Mouse (Mus musculus): Measurements from ENCODE around the gene Gm11172. TPM values are rescaled to one million over a fixed set of nuclear protein-coding genes. Genes with fewer than 3 reads are reported as not detected.
"Not testable (repeated sequence)": the region's sequence is repeated elsewhere in the genome, so short reads cannot be mapped to it uniquely, and the experiment has no call there.

Gm11172 gene
- total RNA-seq, 2 experiments from 2014 or later, result not detected

DNA sequence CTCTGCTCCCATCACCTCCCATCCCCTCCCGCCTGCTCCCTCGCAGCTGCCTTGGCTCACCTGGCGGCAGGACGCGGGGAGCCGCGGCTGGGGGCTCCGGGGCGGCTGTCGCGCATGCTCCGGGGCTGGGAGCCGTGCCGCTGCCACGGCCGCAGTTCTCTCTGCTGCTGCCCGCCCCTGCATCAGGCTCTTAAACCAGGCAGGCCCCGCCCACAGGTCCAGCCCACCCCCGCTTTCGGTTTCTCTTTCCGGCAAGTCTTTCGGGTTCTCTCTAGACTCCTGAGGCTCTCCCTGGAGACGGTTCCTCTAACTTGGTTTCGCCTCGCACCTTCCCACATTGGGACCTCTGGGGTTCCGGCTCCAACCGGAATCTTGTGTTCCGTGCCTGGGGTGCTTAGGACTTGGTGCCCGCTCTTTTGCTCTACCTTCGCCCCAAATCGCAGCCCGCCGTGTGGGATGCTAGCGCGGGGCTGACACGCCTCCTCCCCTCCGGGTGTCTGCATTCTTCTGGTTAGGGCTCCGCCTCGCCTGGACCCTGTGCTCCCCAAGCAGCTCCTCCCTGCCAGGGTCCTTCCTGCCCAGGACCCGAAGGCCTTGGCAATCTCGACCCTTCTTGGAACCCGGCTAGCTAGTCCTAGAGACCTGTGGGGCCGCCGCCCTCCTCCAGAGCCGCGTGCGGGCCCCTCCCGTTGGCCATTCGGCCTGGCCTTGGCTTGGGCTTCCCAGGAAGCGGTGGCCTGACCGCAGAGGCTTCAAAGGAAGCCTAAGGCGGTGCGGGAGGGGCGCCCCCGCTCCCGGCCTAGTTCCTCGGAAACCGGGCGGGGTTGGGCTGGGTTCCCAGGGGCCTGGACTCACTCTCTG is 27.1 kb upstream of the Gm11172 start, which contains the start of gene Socs1:
Gene Socs1 (minus strand): TSS at position 166 of the 861 bp plus-strand sequence.
- DNase-seq, result peak; percentile 90

- DNase-seq, result peak; percentile 88
Observed at GRCm38 (mm10) chr16:10786288-10786687, 26.4 kb upstream of the Gm11172 start.

GRCm38 (mm10) chr16:10786782-10787547 is 25.8 kb upstream of the Gm11172 start:
- DNase-seq, result peak; percentile 54

DNA sequence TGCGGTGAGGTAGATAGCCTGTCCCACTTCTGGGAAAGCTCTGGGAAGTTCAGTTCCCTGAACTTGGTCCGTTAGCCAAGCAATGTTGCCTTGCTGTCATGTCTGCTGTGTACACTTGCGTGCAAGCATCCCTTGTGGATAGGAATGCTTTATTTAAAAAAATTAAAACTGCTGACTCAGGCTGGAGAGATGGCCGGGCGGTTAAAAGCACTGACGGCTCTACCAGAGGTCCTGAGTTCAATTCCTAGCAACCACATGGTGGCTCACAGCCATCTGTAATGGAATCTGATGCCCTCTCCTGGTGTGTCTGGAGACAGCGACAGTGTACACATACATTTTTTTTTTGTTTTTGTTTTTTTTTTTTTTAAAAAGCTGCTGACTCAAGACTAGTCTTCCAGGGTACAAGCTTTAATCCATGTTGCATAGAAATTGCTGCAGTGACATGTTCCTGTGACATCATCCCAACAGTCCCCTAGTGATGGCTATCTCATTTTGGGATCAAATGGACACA is 25.1 kb upstream of the Gm11172 start:
- DNase-seq, result no peak

DNA sequence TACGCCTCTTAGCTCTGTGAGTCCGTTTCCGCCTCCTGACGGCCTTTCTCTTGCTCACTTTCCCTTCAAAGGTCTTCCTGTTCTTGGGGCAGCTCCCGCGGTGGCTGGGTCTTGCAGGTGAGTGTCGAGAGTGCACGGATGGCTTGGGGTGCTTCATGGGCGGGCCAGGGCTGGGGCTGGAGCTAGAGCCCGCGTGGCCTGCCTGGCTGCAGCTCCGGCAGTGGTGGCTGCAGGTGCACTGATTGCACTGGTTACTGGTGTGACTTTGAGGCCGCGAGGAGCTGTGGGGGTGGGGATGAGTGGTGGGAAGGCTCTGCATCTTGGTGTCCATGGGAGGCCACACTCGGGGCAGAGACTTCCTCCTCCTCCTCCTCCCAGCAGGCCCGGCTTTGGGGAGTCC is 24.4 kb upstream of the Gm11172 start, which contains the start of gene Tnp2:
Gene Tnp2 (minus strand): TSS at position 390 of the 400 bp plus-strand sequence.
- no peak for DNase-seq

- DNase-seq, result no peak
Observed at GRCm38 (mm10) chr16:10788866-10789265, 23.8 kb upstream of the Gm11172 start.

- DNase-seq, result no peak
Observed at GRCm38 (mm10) chr16:10790702-10791101, 22.0 kb upstream of the Gm11172 start, which contains the start of gene Prm3. TSS of gene Prm3 (minus strand) at chr16:10790914.

GRCm38 (mm10) chr16:10796034-10796433 is 16.7 kb upstream of the Gm11172 start, which contains the start of gene Prm2:
TSS of gene Prm2 (minus strand) at chr16:10796134.
- no peak for DNase-seq

DNA sequence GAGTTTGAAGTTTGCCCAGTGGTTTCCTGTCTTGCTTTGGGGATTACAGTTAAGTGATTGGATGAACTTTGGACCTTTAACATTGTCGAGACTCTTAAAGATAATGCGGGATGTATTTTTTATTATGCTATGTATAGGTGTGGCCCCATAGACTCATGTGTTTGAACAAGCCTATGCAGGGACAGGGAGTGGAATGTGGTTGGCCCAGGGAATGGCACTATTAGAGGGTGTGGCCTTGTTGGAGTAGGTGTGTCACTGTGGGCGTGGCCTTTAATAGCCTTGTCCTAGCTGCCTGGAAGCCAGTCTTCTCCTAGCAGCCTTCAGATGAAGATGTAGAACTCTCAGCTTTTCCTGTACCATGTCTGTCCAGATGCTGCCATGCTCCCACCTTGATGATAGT is 10.3 kb upstream of the Gm11172 start:
- not testable (repeated sequence) for DNase-seq

GRCm38 (mm10) chr16:10805789-10806527 is 6.8 kb upstream of the Gm11172 start, which contains the start of gene Prm1:
TSS of gene Prm1 (minus strand) at chr16:10805839.
- no peak for DNase-seq

DNA sequence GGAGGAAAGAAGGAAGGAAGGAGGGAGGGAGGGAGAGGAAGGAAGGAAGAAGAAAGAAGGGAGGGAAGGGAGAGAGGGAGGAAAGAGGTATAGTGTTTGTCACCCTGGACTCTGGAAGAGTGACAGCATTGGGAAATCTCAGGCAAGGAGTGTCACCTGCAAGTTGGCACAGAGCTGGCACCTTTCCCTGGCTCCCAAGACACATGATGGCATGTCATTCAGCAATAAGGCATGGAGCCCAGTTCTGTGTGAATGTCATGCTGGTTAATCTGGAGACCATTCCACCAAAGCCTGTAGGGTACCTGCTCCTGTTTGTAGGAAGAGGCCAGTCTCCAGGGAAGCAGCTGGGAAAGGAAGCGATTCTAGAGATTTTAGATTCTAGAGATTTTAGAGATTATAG is 2.3 kb upstream of the Gm11172 start:
- DNase-seq, result no peak

DNA sequence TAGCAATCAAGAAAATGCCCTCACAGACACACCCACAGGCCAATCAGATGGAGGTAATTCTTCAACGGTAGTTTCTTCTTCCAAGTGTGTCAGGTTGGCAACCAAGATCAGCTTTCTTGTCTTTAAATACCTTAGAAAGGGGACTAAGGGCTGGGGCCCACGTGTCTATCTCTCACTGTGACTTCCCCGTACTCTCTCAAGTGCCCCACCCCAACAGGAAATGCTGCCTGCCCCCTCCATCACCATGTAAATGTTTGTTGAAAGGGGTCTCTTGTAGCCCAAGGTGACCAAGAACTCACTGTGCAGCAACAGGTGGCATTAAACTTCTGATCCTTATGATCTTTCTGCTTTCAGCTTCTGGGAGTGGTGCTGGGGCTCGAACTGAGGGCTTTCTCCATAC is 1.0 kb downstream of the Gm11172 start:
- DNase-seq, result no peak

GRCm38 (mm10) chr16:10814864-10815263 is 2.1 kb downstream of the Gm11172 start:
- DNase-seq, result no peak

- DNase-seq, result no peak
Observed at GRCm38 (mm10) chr16:10818579-10819135, 5.9 kb downstream of the Gm11172 start.

- DNase-seq, result no peak
Observed at GRCm38 (mm10) chr16:10819966-10820365, 7.3 kb downstream of the Gm11172 start.

- no peak for DNase-seq
Observed at GRCm38 (mm10) chr16:10821387-10821786, 8.7 kb downstream of the Gm11172 start.

DNA sequence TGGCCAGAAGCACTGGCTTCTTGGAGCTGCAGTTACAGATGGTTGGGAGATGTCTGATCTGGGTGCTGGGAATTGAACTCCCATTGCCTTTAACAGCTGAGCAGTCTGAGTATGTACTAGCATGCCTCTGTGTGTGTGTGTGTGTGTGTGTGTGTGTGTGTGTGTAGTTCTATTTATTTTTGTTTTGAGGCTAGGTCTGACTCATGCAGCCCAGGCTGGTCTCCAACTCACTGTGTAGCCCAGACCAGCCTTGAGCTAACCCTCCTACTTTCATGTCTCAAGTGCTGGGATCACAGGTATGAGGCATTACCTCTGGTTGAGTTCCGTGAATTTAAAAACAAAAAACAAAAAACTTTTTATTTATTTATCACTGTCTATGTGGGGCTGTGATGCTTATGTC is 11.8 kb downstream of the Gm11172 start:
- DNase-seq, result no peak

DNA sequence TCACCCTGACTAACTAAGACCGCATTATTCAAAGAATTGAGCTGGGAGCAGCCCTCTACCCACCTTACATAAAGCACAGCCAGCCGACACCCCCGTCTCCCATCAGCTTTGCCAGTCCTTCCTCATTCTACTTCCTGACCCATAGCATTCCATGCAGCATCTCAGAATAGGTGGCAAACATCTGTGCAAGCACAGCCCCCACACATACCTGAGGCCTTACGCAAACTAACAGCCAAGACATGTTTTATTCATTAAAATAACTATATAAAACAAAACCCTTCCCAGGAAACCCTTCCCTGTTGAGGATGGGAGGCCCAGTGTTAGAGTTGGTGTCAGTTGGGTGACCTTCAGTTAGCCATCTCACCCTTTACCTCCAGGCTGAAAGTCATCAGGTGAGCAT is 13.1 kb downstream of the Gm11172 start:
- no peak for DNase-seq

GRCm38 (mm10) chr16:10827269-10827668 is 14.6 kb downstream of the Gm11172 start:
- DNase-seq, result no peak

GRCm38 (mm10) chr16:10827766-10828460 is 15.2 kb downstream of the Gm11172 start:
- DNase-seq, result no peak

DNA sequence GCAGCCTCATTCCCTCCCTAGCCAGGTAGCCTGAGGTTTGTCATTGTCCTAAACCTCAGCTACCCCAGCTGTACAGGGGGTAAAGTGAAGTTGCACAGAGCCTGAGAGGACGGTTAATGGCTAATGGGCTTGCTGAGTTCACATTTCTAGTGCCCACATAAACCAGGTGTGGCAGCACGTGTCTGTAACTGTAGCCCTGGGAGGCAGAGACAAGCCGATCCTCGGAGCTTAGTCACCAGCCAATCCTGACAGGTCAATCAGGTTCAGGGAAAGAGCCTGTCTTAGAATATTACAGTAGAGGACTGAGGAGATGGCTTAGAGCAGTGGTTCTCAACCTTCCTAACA is 15.7 kb downstream of the Gm11172 start:
- DNase-seq, result no peak

Measured in heart, postnatal 4 days (tissue).